Mouse (Mus musculus): ENCODE data around the gene Tpi1. TPM values are rescaled to one million over a fixed set of nuclear protein-coding genes. Genes with fewer than 3 reads are reported as not detected.

Tpi1 gene
- total RNA-seq (2021): 1,000 to 10,000 TPM; 2,224 to 2,391 TPM
- long read RNA-seq, experiment 1, transcript Tpi1-203 (6 exons, 802 nt): minor isoform, 82 of 1,827 reads
- long read RNA-seq, experiment 1, transcript Tpi1-205 (7 exons, 1,607 nt): major isoform, 1,646 of 1,827 reads
- long read RNA-seq, experiment 1, transcript Tpi1-201 (2 exons, 486 nt): minor isoform, 6 of 1,827 reads
- long read RNA-seq, experiment 1, partial matches to known transcripts: 26 of 1,827 reads
- long read RNA-seq, experiment 1, other reads (novel, unspliced or antisense): 67 of 1,827 reads
- long read RNA-seq, experiment 2, transcript Tpi1-203 (6 exons, 802 nt): minor isoform, 114 of 2,433 reads
- long read RNA-seq, experiment 2, transcript Tpi1-201 (2 exons, 486 nt): minor isoform, 9 of 2,433 reads
- long read RNA-seq, experiment 2, transcript Tpi1-205 (7 exons, 1,607 nt): major isoform, 2,204 of 2,433 reads
- long read RNA-seq, experiment 2, partial matches to known transcripts: 22 of 2,433 reads
- long read RNA-seq, experiment 2, other reads (novel, unspliced or antisense): 84 of 2,433 reads

- intact Hi-C loops (cut with DNase I): loop anchor here (2.0 kb wide), 1 partner anchor 15 kb away; the partner anchor contains the start of genes Cdca3 and Usp5
- H3K27ac ChIP-seq: peak within 1 kb of the TSS; percentile 99
- peak; percentile 8; the same call in 1 of the 2 replicates for TF ChIP-seq CTCF (IDR thresholded peaks at IDR 0.05)
- peak within 1 kb of the TSS; percentile 90 for H3K4me3 ChIP-seq
- DNase-seq: peak; percentile 95
Observed at GRCm38 (mm10) chr6:124813933-124814332, at the start of gene Tpi1. TSS of gene Tpi1 (minus strand) at chr6:124814296.

GRCm38 (mm10) chr6:124863125-124863657 lies 49.1 kb upstream of the Tpi1 start:
- intact Hi-C loops (cut with DNase I): no loop called here
- no peak for DNase-seq
- Histone ChIP-seq H3K4me3 (peak overlapping the region; percentile 66), H3K27ac (0 out of 2 replicates have a peak overlapping the region, but pooled peaks have one; percentile 16)
- TF ChIP-seq CTCF (IDR thresholded peaks at IDR 0.05): no peak

GRCm38 (mm10) chr6:124862406-124863124 lies 48.5 kb upstream of the Tpi1 start:
- TF ChIP-seq CTCF (IDR thresholded peaks at IDR 0.05): no peak
- intact Hi-C loops (cut with DNase I): no loop called here
- no peak overlapping the region for H3K27ac ChIP-seq
- H3K4me3 ChIP-seq: 0 out of 2 replicates have a peak overlapping the region, but pooled peaks have one; percentile 66
- no peak for DNase-seq

- DNase-seq: no peak
- no peak for TF ChIP-seq CTCF (IDR thresholded peaks at IDR 0.05)
- no peak overlapping the region for H3K27ac ChIP-seq
- intact Hi-C loops (cut with DNase I): no loop called here
- no peak overlapping the region for H3K4me3 ChIP-seq
Observed at GRCm38 (mm10) chr6:124861802-124862201, 47.7 kb upstream of the Tpi1 start.

GRCm38 (mm10) chr6:124861266-124861665 lies 47.2 kb upstream of the Tpi1 start:
- Histone ChIP-seq H3K27ac (no peak overlapping the region), H3K4me3 (no peak overlapping the region)
- DNase-seq: no peak
- intact Hi-C loops (cut with DNase I): no loop called here
- TF ChIP-seq CTCF (IDR thresholded peaks at IDR 0.05): no peak

- intact Hi-C loops (cut with DNase I): no loop called here
- no peak for TF ChIP-seq CTCF (IDR thresholded peaks at IDR 0.05)
Observed at GRCm38 (mm10) chr6:124860511-124860910, 46.4 kb upstream of the Tpi1 start.

GRCm38 (mm10) chr6:124859725-124860124 lies 45.6 kb upstream of the Tpi1 start:
- intact Hi-C loops (cut with DNase I): loop anchor here (2.0 to 10.0 kb wide), 3 partner anchors 43 to 105 kb away; partner anchors contain the start of genes Cops7a and Mlf2
- H3K4me3 ChIP-seq: no peak overlapping the region

More at GRCm38 (mm10) chr6:124860511-124860910, 46.4 kb upstream of the Tpi1 start:
- DNase-seq: no peak
- Histone ChIP-seq H3K4me3 (no peak overlapping the region), H3K27ac (no peak overlapping the region)

GRCm38 (mm10) chr6:124858561-124859318 lies 44.6 kb upstream of the Tpi1 start:
- Histone ChIP-seq H3K4me3 (no peak overlapping the region; the same call in 1 of the 2 replicates), H3K27ac (no peak overlapping the region; the same call in 1 of the 2 replicates)
- no peak for DNase-seq
- intact Hi-C loops (cut with DNase I): loop anchor here (2.0 to 10.0 kb wide), 3 partner anchors 44 to 106 kb away; partner anchors contain the start of genes Cops7a and Mlf2
- TF ChIP-seq CTCF (IDR thresholded peaks at IDR 0.05): no peak

More at GRCm38 (mm10) chr6:124859725-124860124, 45.6 kb upstream of the Tpi1 start:
- peak; percentile 88 for DNase-seq
- H3K27ac ChIP-seq: no peak overlapping the region
- peak; percentile 91 for TF ChIP-seq CTCF (IDR thresholded peaks at IDR 0.05)

- no peak for TF ChIP-seq CTCF (IDR thresholded peaks at IDR 0.05)
Observed at GRCm38 (mm10) chr6:124857840-124858530, 43.9 kb upstream of the Tpi1 start.

GRCm38 (mm10) chr6:124856916-124857839 lies 43.1 kb upstream of the Tpi1 start, which contains the start of gene P3h3:
TSS of gene P3h3 (minus strand) at chr6:124857752.
- peak within 1 kb of the TSS; percentile 86 for H3K4me3 ChIP-seq
- TF ChIP-seq CTCF (IDR thresholded peaks at IDR 0.05): peak; percentile 75
- peak; percentile 87 for DNase-seq
- peak within 1 kb of the TSS; percentile 88 for H3K27ac ChIP-seq
- intact Hi-C loops (cut with DNase I): loop anchor here (5.0 to 10.0 kb wide), 2 partner anchors 45 to 108 kb away; partner anchors contain the start of gene Cops7a

More at GRCm38 (mm10) chr6:124857840-124858530, 43.9 kb upstream of the Tpi1 start:
- DNase-seq: no peak
- intact Hi-C loops (cut with DNase I): loop anchor here (2.0 to 10.0 kb wide), 3 partner anchors 44 to 107 kb away; partner anchors contain the start of genes Cops7a and Mlf2
- H3K27ac ChIP-seq: peak overlapping the region; percentile 88
- peak overlapping the region; percentile 86 for H3K4me3 ChIP-seq
